Mouse (Mus musculus): ENCODE data around the gene Mrap. TPM values are rescaled to one million over a fixed set of nuclear protein-coding genes. Genes with fewer than 3 reads are reported as not detected.

Mrap gene
- 9.9 and 12.6 TPM in 2 replicates for polyA plus RNA-seq (2012; rRNA removed)

DNA sequence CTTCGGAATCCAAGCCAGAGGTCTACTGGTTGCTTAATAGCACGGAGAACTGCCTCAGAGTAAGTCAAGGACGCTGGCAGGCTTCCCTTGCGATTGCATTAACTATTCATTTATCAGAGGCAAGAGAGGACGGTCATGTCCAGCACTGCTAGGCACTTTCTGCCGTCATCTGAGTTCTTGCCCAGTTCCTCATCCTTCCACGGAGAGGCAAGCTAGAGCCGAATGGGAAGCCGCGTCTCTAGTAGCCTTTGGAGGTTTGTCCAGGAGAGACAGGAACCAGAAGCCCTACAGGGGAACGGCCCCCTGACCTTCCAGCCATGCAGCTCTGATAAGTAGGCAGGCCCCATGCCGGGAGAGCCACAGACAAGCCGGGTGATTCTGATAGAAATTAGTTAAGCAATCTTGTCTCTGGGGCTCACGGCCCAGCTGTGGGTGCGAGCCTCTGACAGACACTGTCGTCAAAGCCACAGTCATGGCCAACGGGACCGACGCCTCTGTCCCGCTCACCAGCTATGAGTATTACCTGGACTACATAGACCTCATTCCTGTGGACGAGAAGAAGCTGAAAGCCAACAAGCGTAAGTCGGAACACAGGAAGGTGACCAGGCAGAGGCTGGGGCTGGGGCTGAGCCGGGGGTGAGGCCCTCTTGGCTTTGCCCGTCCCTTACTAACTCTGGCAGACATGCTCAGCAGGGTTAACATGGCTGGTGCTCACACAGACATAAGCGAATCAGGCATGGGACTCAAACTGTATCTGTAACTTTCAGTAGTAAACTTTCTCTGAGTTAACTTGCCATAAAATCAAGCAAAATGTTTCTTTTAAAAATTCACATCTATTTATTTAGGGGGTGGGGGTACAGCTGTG lies at the start of gene Mrap:
TSS of gene Mrap (plus strand) at position 116 of the 865 bp plus-strand sequence.
- TF ChIP-seq POLR2A (IDR thresholded peaks at IDR 0.05; ENCODE audit: control insufficient read depth, low read depth, low read length) = no peak
- peak; percentile 46; the same call in 1 of the 2 replicates for TF ChIP-seq CTCF (IDR thresholded peaks at IDR 0.05; ENCODE audit: control insufficient read depth, insufficient read depth, insufficient replicate concordance, low read depth, low read length)

DNA sequence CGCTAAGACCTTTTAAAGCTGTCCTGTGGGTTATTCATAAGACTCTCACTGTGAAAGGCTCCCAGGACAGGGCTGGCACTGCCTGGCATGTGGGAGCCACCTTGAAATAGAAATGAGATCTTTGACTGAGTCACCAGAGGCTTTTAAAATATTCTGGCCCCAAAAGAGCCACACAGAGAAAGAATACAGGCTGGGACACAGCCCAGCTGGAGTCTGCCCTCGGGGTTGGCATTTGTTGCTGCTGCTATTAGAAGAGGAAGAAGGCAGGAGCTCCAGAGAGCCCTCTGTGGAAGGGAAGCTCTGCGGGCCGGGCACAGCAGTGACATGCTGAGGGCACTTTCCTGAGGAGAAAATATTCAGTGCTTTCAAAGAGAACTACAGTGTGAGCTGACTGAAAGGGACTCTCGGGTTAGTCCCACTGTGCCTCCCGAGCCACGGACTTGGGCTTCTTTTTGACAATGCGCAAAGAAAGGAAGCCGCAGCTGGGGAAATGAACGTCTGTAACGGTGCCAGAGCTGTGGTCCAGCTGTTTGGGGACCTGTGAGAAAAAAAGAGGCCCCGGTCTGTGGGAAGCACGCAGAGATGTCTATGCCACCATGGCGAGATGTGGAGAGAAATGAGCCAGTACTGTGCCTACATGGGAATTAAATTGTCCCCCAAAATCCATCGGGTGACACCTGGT lies 45.2 kb upstream of the Mrap start:
- H3K36me3 ChIP-seq (ENCODE audit: control insufficient read depth, insufficient read depth, low read length) = no peaks in the 10 kb centered on the region
- H3K4me3 ChIP-seq (ENCODE audit: control insufficient read depth, low read depth, low read length) = no peak overlapping the region
- H3K4me1 ChIP-seq (ENCODE audit: control insufficient read depth, insufficient read depth, low read length) = peaks cover 4% of the 10 kb centered on the region
- H3K27ac ChIP-seq (ENCODE audit: control insufficient read depth, insufficient read depth, low read depth, low read length) = no peak overlapping the region
- no peaks in the 10 kb centered on the region for H3K27me3 ChIP-seq (ENCODE audit: control insufficient read depth, insufficient read depth, low read length)
- TF ChIP-seq POLR2A (IDR thresholded peaks at IDR 0.05; ENCODE audit: control insufficient read depth, low read depth, low read length) = no peak

More for the DNA sequence above, at the start of gene Mrap:
- Histone ChIP-seq H3K4me1 (ENCODE audit: control insufficient read depth, insufficient read depth, low read length) (peaks cover 2% of the 10 kb centered on the region; the same call in 1 of the 2 replicates), H3K27me3 (ENCODE audit: control insufficient read depth, insufficient read depth, low read length) (no peaks in the 10 kb centered on the region), H3K4me3 (ENCODE audit: control insufficient read depth, low read depth, low read length) (peak within 1 kb of the TSS; percentile 56), H3K36me3 (ENCODE audit: control insufficient read depth, insufficient read depth, low read length) (no peaks in the 10 kb centered on the region), H3K27ac (ENCODE audit: control insufficient read depth, insufficient read depth, low read depth, low read length) (peak within 1 kb of the TSS; percentile 80)

DNA sequence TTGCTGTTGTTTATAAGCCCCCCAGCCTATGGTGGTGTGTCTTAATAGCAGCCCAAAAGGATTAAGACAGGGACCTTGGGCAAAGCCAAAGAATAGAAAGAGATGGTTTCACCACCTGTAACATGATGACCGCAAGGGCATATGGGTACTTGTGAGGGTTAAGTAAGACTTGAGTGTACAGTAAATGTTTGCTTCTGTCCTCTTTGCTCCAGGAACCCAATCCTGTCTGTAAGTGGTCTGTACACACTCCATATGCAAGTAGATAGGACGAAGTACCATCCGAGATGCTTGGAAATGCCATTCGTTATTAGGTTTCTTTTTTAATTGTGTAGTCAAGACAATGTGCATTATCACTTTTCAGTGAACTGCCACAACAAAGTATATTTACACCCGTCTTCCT lies 44.4 kb upstream of the Mrap start:
- H3K27me3 ChIP-seq (ENCODE audit: control insufficient read depth, insufficient read depth, low read length) = no peaks in the 10 kb centered on the region
- H3K27ac ChIP-seq (ENCODE audit: control insufficient read depth, insufficient read depth, low read depth, low read length) = no peak overlapping the region
- H3K4me1 ChIP-seq (ENCODE audit: control insufficient read depth, insufficient read depth, low read length) = peaks cover 4% of the 10 kb centered on the region
- H3K36me3 ChIP-seq (ENCODE audit: control insufficient read depth, insufficient read depth, low read length) = no peaks in the 10 kb centered on the region
- TF ChIP-seq CTCF (IDR thresholded peaks at IDR 0.05; ENCODE audit: control insufficient read depth, insufficient read depth, insufficient replicate concordance, low read depth, low read length) = no peak
- TF ChIP-seq POLR2A (IDR thresholded peaks at IDR 0.05; ENCODE audit: control insufficient read depth, low read depth, low read length) = no peak
- H3K4me3 ChIP-seq (ENCODE audit: control insufficient read depth, low read depth, low read length) = no peak overlapping the region

GRCm38 (mm10) chr16:90694719-90695118 lies 43.3 kb upstream of the Mrap start:
- Histone ChIP-seq H3K36me3 (ENCODE audit: control insufficient read depth, insufficient read depth, low read length) (no peaks in the 10 kb centered on the region), H3K27me3 (ENCODE audit: control insufficient read depth, insufficient read depth, low read length) (no peaks in the 10 kb centered on the region), H3K4me1 (ENCODE audit: control insufficient read depth, insufficient read depth, low read length) (peaks cover 4% of the 10 kb centered on the region), H3K4me3 (ENCODE audit: control insufficient read depth, low read depth, low read length) (no peak overlapping the region), H3K27ac (ENCODE audit: control insufficient read depth, insufficient read depth, low read depth, low read length) (0 out of 2 replicates have a peak overlapping the region, but pooled peaks have one; percentile 32)
- TF ChIP-seq POLR2A (IDR thresholded peaks at IDR 0.05; ENCODE audit: control insufficient read depth, low read depth, low read length) = no peak
- peak; percentile 55; the same call in 1 of the 2 replicates for TF ChIP-seq CTCF (IDR thresholded peaks at IDR 0.05; ENCODE audit: control insufficient read depth, insufficient read depth, insufficient replicate concordance, low read depth, low read length)

- Histone ChIP-seq H3K27ac (ENCODE audit: control insufficient read depth, insufficient read depth, low read depth, low read length) (no peak overlapping the region), H3K4me3 (ENCODE audit: control insufficient read depth, low read depth, low read length) (no peak overlapping the region; the same call in 1 of the 2 replicates), H3K4me1 (ENCODE audit: control insufficient read depth, insufficient read depth, low read length) (peaks cover 4% of the 10 kb centered on the region), H3K36me3 (ENCODE audit: control insufficient read depth, insufficient read depth, low read length) (no peaks in the 10 kb centered on the region), H3K27me3 (ENCODE audit: control insufficient read depth, insufficient read depth, low read length) (no peaks in the 10 kb centered on the region)
- TF ChIP-seq CTCF (IDR thresholded peaks at IDR 0.05; ENCODE audit: control insufficient read depth, insufficient read depth, insufficient replicate concordance, low read depth, low read length) (no peak), POLR2A (IDR thresholded peaks at IDR 0.05; ENCODE audit: control insufficient read depth, low read depth, low read length) (no peak)
These were observed 42.9 kb upstream of the Mrap start for GRCm38 (mm10) chr16:90695121-90695520.

DNA sequence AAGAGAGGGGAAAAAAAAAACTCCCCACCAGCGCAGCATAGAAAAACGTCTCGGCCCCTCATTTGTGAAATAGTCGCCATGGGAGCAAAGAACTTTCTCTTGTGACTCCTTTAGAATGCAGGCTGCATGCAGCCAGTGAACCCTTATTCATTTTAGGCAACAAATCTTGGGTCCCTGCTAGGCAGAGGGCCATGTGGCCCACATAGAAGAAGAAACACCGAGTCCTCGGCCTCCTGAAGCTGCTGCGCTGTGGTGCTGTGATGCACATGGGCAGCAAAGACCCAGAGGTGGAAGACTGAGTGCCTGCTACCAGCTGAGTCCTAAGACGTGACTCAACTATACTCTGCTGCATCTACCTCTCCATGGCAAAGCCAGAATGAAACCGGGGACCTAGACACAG lies 41.7 kb upstream of the Mrap start:
- Histone ChIP-seq H3K27ac (ENCODE audit: control insufficient read depth, insufficient read depth, low read depth, low read length) (no peak overlapping the region), H3K27me3 (ENCODE audit: control insufficient read depth, insufficient read depth, low read length) (no peaks in the 10 kb centered on the region), H3K4me1 (ENCODE audit: control insufficient read depth, insufficient read depth, low read length) (peaks cover 6% of the 10 kb centered on the region), H3K4me3 (ENCODE audit: control insufficient read depth, low read depth, low read length) (peak overlapping the region; percentile 41), H3K36me3 (ENCODE audit: control insufficient read depth, insufficient read depth, low read length) (no peaks in the 10 kb centered on the region)
- TF ChIP-seq POLR2A (IDR thresholded peaks at IDR 0.05; ENCODE audit: control insufficient read depth, low read depth, low read length) (no peak), CTCF (IDR thresholded peaks at IDR 0.05; ENCODE audit: control insufficient read depth, insufficient read depth, insufficient replicate concordance, low read depth, low read length) (no peak)

- Histone ChIP-seq H3K27me3 (ENCODE audit: control insufficient read depth, insufficient read depth, low read length) (no peaks in the 10 kb centered on the region), H3K36me3 (ENCODE audit: control insufficient read depth, insufficient read depth, low read length) (no peaks in the 10 kb centered on the region), H3K4me1 (ENCODE audit: control insufficient read depth, insufficient read depth, low read length) (peaks cover 7% of the 10 kb centered on the region), H3K27ac (ENCODE audit: control insufficient read depth, insufficient read depth, low read depth, low read length) (no peak overlapping the region), H3K4me3 (ENCODE audit: control insufficient read depth, low read depth, low read length) (no peak overlapping the region)
- TF ChIP-seq POLR2A (IDR thresholded peaks at IDR 0.05; ENCODE audit: control insufficient read depth, low read depth, low read length) = no peak
- TF ChIP-seq CTCF (IDR thresholded peaks at IDR 0.05; ENCODE audit: control insufficient read depth, insufficient read depth, insufficient replicate concordance, low read depth, low read length) = no peak
These were observed 38.6 kb upstream of the Mrap start for GRCm38 (mm10) chr16:90699390-90699789.

Data from testis, adult 2 months (tissue).